Mouse (Mus musculus): Measurements from ENCODE around the gene Snta1.

GRCm38 (mm10) chr2:154456621-154457020 is 48.7 kb upstream of the Snta1 start:
- TF ChIP-seq POLR2A (IDR thresholded peaks at IDR 0.05; ENCODE audit: low read depth, low read length), result no peak
- no peak for TF ChIP-seq CTCF (IDR thresholded peaks at IDR 0.05; ENCODE audit: extremely low read depth, insufficient read length, insufficient replicate concordance, low read depth, low read length)

All from small intestine, adult 2 months (tissue).